Mouse (Mus musculus) embryonic facial prominence, embryonic 15.5 days (tissue): ENCODE measurements around the gene 5530401A14Rik. TPM values are rescaled to one million over a fixed set of nuclear protein-coding genes. Genes with fewer than 3 reads are reported as not detected.

Source experiments
- ATAC-seq: fragments of 200-750 bp; cut with Nextera tagmentation; 2 replicates; pipeline ENCODE4 v1.8.0; 2017; ENCODE audit warnings: low read depth, moderate TSS enrichment; ENCODE audit not compliant: insufficient number of reproducible peaks, low FRiP score, low TSS enrichment
- H3K27ac ChIP-seq: fragments of 300-500 bp; sonication (generic); replicated peaks from 2 replicates; pipeline ENCODE4 v1.5.1; 2015; ENCODE audit warnings: mild to moderate bottlenecking, inconsistent platforms
- H3K27me3 ChIP-seq: fragments of 300-500 bp; sonication (generic); 2 replicates; pipeline ENCODE4 v1.6.1; 2015; ENCODE audit warnings: inconsistent platforms
- H3K36me3 ChIP-seq: fragments of 300-500 bp; sonication (generic); 2 replicates; pipeline ENCODE4 v1.6.1; 2015; ENCODE audit warnings: mild to moderate bottlenecking, inconsistent platforms
- H3K4me1 ChIP-seq: fragments of 300-500 bp; sonication (generic); 2 replicates; pipeline ENCODE4 v1.6.1; 2015; ENCODE audit warnings: inconsistent platforms
- H3K4me2 ChIP-seq: fragments of 300-500 bp; sonication (generic); replicated peaks from 2 replicates; pipeline ENCODE4 v1.6.1; 2015; ENCODE audit warnings: mild to moderate bottlenecking, inconsistent platforms
- H3K4me3 ChIP-seq: fragments of 300-500 bp; sonication (generic); replicated peaks from 2 replicates; pipeline ENCODE4 v1.5.1; 2015; ENCODE audit warnings: mild to moderate bottlenecking, inconsistent platforms
- H3K9ac ChIP-seq: fragments of 300-500 bp; sonication (generic); 2 replicates; pipeline ENCODE4 v1.6.1; 2015; ENCODE audit warnings: inconsistent platforms
- H3K9me3 ChIP-seq: fragments of 300-500 bp; sonication (generic); replicated peaks from 2 replicates; pipeline ENCODE4 v1.6.1; 2016; ENCODE audit warnings: inconsistent platforms
- WGBS: fragments of 180-500 bp; shearing (Covaris S2); methylation state at CpG from one replicate; pipeline ENCODE4 v1.1.7; 2015; 5-methylcytosine and 5-hydroxymethylcytosine counted together
- polyA plus RNA-seq: library from polyadenylated mRNA; unstranded; fragments of >200 nt; fragmentation: Nextera tagmentation; extraction: Ambion mirVana; gene quantifications from 2 replicates; pipeline ENCODE4 v1.2.1, GENCODE M21; 2015

Gene 5530401A14Rik
- polyA plus RNA-seq, 1 experiment from 2014 or later, result 0.15 TPM

GRCm38 (mm10) chr11:81871506-81872213 lies 11.2 kb downstream of the 5530401A14Rik start:
- H3K27ac ChIP-seq, result no peak overlapping the region
- 57% methylated on average over 9 of the region's 9 CpGs for WGBS
- H3K9me3 ChIP-seq, result no peaks in the 10 kb centered on the region
- 0 out of 2 replicates have a peak, but pooled peaks have one; percentile 60 for ATAC-seq
- no peak overlapping the region for H3K4me3 ChIP-seq
- H3K9ac ChIP-seq, result no peak overlapping the region
- H3K36me3 ChIP-seq, result no peaks in the 10 kb centered on the region
- H3K4me2 ChIP-seq, result no peak overlapping the region
- H3K27me3 ChIP-seq, result no peaks in the 10 kb centered on the region
- no peaks in the 10 kb centered on the region for H3K4me1 ChIP-seq

- no peak overlapping the region for H3K4me2 ChIP-seq
- no peak for ATAC-seq
- H3K27me3 ChIP-seq, result no peaks in the 10 kb centered on the region
- H3K27ac ChIP-seq, result no peak overlapping the region
- H3K4me1 ChIP-seq, result no peaks in the 10 kb centered on the region
- no peaks in the 10 kb centered on the region for H3K36me3 ChIP-seq
- no peak overlapping the region for H3K9ac ChIP-seq
- no peak overlapping the region for H3K4me3 ChIP-seq
- no peaks in the 10 kb centered on the region for H3K9me3 ChIP-seq
- WGBS, result 83% methylated on average over 6 of the region's 6 CpGs
Measured at GRCm38 (mm10) chr11:81896511-81896910, 36.0 kb downstream of the 5530401A14Rik start.

GRCm38 (mm10) chr11:81897547-81898354 lies 37.3 kb downstream of the 5530401A14Rik start:
- no peak overlapping the region for H3K4me2 ChIP-seq
- H3K4me3 ChIP-seq, result no peak overlapping the region
- 10% methylated on average over 8 of the region's 8 CpGs for WGBS
- H3K27ac ChIP-seq, result no peak overlapping the region
- H3K36me3 ChIP-seq, result no peaks in the 10 kb centered on the region
- H3K9me3 ChIP-seq, result no peaks in the 10 kb centered on the region
- H3K4me1 ChIP-seq, result no peaks in the 10 kb centered on the region
- no peak for ATAC-seq
- no peak overlapping the region for H3K9ac ChIP-seq
- H3K27me3 ChIP-seq, result no peaks in the 10 kb centered on the region

- Histone ChIP-seq H3K27ac (no peak overlapping the region), H3K36me3 (no peaks in the 10 kb centered on the region), H3K4me1 (no peaks in the 10 kb centered on the region), H3K9me3 (no peaks in the 10 kb centered on the region), H3K27me3 (no peaks in the 10 kb centered on the region), H3K4me2 (no peak overlapping the region), H3K9ac (no peak overlapping the region), H3K4me3 (no peak overlapping the region)
- no peak for ATAC-seq
Measured at GRCm38 (mm10) chr11:81902318-81902717, 41.8 kb downstream of the 5530401A14Rik start.

- Histone ChIP-seq H3K27me3 (no peaks in the 10 kb centered on the region), H3K4me1 (no peaks in the 10 kb centered on the region), H3K27ac (no peak overlapping the region), H3K9ac (no peak overlapping the region), H3K4me3 (no peak overlapping the region), H3K4me2 (no peak overlapping the region), H3K9me3 (no peaks in the 10 kb centered on the region), H3K36me3 (no peaks in the 10 kb centered on the region)
- ATAC-seq, result no peak
- 77% methylated on average over 1 of the region's 1 CpGs for WGBS
Measured at GRCm38 (mm10) chr11:81908760-81909159, 48.3 kb downstream of the 5530401A14Rik start.

- no peaks in the 10 kb centered on the region for H3K27me3 ChIP-seq
- H3K4me3 ChIP-seq, result no peak overlapping the region
- no peak overlapping the region for H3K9ac ChIP-seq
- 58% methylated on average over 5 of the region's 5 CpGs for WGBS
- ATAC-seq, result no peak
- H3K36me3 ChIP-seq, result no peaks in the 10 kb centered on the region
- H3K27ac ChIP-seq, result no peak overlapping the region
- no peaks in the 10 kb centered on the region for H3K9me3 ChIP-seq
- H3K4me2 ChIP-seq, result no peak overlapping the region
- H3K4me1 ChIP-seq, result no peaks in the 10 kb centered on the region
Measured at GRCm38 (mm10) chr11:81909397-81909894, 49.0 kb downstream of the 5530401A14Rik start.

GRCm38 (mm10) chr11:81913071-81913470 lies 52.6 kb downstream of the 5530401A14Rik start:
- Histone ChIP-seq H3K9me3 (no peaks in the 10 kb centered on the region), H3K4me3 (no peak overlapping the region), H3K4me2 (no peak overlapping the region), H3K27ac (no peak overlapping the region), H3K27me3 (no peaks in the 10 kb centered on the region), H3K9ac (no peak overlapping the region), H3K4me1 (no peaks in the 10 kb centered on the region), H3K36me3 (no peaks in the 10 kb centered on the region)
- 62% methylated on average over 4 of the region's 4 CpGs for WGBS
- ATAC-seq, result no peak

- H3K9me3 ChIP-seq, result no peaks in the 10 kb centered on the region
- no peaks in the 10 kb centered on the region for H3K4me1 ChIP-seq
- no peaks in the 10 kb centered on the region for H3K27me3 ChIP-seq
- no peaks in the 10 kb centered on the region for H3K36me3 ChIP-seq
- no peak for ATAC-seq
- no peak overlapping the region for H3K4me2 ChIP-seq
- no peak overlapping the region for H3K4me3 ChIP-seq
- H3K27ac ChIP-seq, result no peak overlapping the region
- 59% methylated on average over 6 of the region's 6 CpGs for WGBS
- H3K9ac ChIP-seq, result no peak overlapping the region
Measured at GRCm38 (mm10) chr11:81915501-81915900, 55.0 kb downstream of the 5530401A14Rik start.

- Histone ChIP-seq H3K27ac (no peak overlapping the region), H3K9ac (no peak overlapping the region), H3K9me3 (no peaks in the 10 kb centered on the region), H3K4me3 (no peak overlapping the region), H3K36me3 (no peaks in the 10 kb centered on the region), H3K27me3 (no peaks in the 10 kb centered on the region), H3K4me1 (no peaks in the 10 kb centered on the region), H3K4me2 (no peak overlapping the region)
- 60% methylated on average over 2 of the region's 2 CpGs for WGBS
- no peak for ATAC-seq
Measured at GRCm38 (mm10) chr11:81923096-81923495, 62.6 kb downstream of the 5530401A14Rik start.

- H3K9ac ChIP-seq, result no peak overlapping the region
- no peaks in the 10 kb centered on the region for H3K4me1 ChIP-seq
- ATAC-seq, result no peak
- no peak overlapping the region for H3K27ac ChIP-seq
- H3K9me3 ChIP-seq, result no peaks in the 10 kb centered on the region
- no peaks in the 10 kb centered on the region for H3K27me3 ChIP-seq
- no peak overlapping the region for H3K4me2 ChIP-seq
- H3K36me3 ChIP-seq, result no peaks in the 10 kb centered on the region
- H3K4me3 ChIP-seq, result no peak overlapping the region
- 60% methylated on average over 4 of the region's 4 CpGs for WGBS
Measured at GRCm38 (mm10) chr11:81923626-81924025, 63.2 kb downstream of the 5530401A14Rik start.

GRCm38 (mm10) chr11:81926393-81926792 lies 65.9 kb downstream of the 5530401A14Rik start:
- H3K9ac ChIP-seq, result no peak overlapping the region
- H3K4me2 ChIP-seq, result no peak overlapping the region
- no peak overlapping the region for H3K4me3 ChIP-seq
- no peaks in the 10 kb centered on the region for H3K36me3 ChIP-seq
- H3K4me1 ChIP-seq, result no peaks in the 10 kb centered on the region
- ATAC-seq, result no peak
- H3K9me3 ChIP-seq, result no peaks in the 10 kb centered on the region
- H3K27ac ChIP-seq, result no peak overlapping the region
- H3K27me3 ChIP-seq, result no peaks in the 10 kb centered on the region
